Mouse (Mus musculus): ENCODE results near the gene Vcan. TPM values are rescaled to one million over a fixed set of nuclear protein-coding genes. Genes with fewer than 3 reads are reported as not detected.

Gene Vcan
- polyA plus RNA-seq, 1 experiment from 2014 or later: 71.8 TPM

DNA sequence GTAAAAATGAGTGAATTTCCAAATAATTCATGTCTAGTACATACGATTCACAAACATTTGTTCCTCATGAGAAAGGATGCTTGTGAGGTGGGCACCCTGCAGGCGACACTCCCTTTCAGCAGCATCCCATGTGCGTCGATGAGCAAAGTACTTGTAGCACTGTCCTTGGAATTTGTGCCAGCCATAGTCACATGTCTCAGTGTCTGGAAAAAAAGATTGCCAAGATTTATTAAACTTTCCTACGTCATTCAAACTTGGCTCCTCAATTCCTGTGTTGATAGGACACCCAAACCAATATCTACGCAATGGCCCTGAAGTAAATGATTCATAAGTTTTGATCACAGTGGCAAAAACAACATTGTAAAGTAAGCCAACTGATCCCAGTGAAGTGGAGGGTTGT, 62.6 kb downstream of the Vcan start:
- WGBS: 87% methylated on average over 6 of the region's 6 CpGs
- Histone ChIP-seq H3K36me3 (ENCODE audit: control insufficient read depth, insufficient read depth, low read length) (peaks cover 90% of the 10 kb centered on the region), H3K27ac (replicated peaks in 1 of 2; ENCODE audit: control insufficient read depth in 1 of 2, insufficient read depth in 1 of 2, low read depth in 2 of 2, low read length in 2 of 2) (no peak overlapping the region)

DNA sequence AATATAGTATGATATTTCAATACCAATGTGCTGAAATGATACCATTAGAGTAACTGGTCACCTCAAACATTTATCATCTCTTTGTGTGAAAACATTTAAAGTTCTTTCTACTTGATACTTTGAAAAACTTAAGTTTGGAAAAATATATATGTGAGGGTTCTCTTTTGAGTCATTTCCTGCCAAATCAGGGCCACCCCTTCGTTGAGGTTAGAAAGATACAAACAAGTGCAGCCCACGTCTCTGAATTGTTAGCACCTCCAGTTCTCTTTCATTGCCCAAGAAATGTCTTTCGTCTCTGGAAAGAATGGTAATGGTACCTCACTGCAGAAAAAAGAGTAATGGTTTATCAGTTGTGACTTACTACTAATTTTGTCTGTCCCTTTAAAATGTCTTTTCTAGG, 71.8 kb downstream of the Vcan start:
- Histone ChIP-seq H3K9ac (ENCODE audit: low read length) (no peak overlapping the region), H3K27me3 (ENCODE audit: control insufficient read depth, insufficient read depth, low read length) (no peaks in the 10 kb centered on the region), H3K9me3 (ENCODE audit: control insufficient read depth, low read length) (no peaks in the 10 kb centered on the region), H3K36me3 (ENCODE audit: control insufficient read depth, insufficient read depth, low read length) (peaks cover 87% of the 10 kb centered on the region), H3K4me3 (ENCODE audit: control insufficient read depth in 1 of 2, insufficient read depth in 1 of 2, low read depth in 1 of 2, low read length in 2 of 2) (no peak overlapping the region), H3K27ac (replicated peaks in 1 of 2; ENCODE audit: control insufficient read depth in 1 of 2, insufficient read depth in 1 of 2, low read depth in 2 of 2, low read length in 2 of 2) (no peak overlapping the region), H3K4me2 (ENCODE audit: low read length) (no peak overlapping the region), H3K4me1 (ENCODE audit: control insufficient read depth in 2 of 2, insufficient read depth in 2 of 2, low read length in 2 of 2) (no peaks in the 10 kb centered on the region)
- WGBS: 72% methylated on average over 3 of the region's 3 CpGs
- no peak for ATAC-seq (ENCODE audit: insufficient number of reproducible peaks, insufficient read depth, low FRiP score, low read depth)

More for the DNA sequence above, 62.6 kb downstream of the Vcan start:
- Histone ChIP-seq H3K4me1 (ENCODE audit: control insufficient read depth in 2 of 2, insufficient read depth in 2 of 2, low read length in 2 of 2) (no peaks in the 10 kb centered on the region), H3K4me3 (ENCODE audit: control insufficient read depth in 1 of 2, insufficient read depth in 1 of 2, low read depth in 1 of 2, low read length in 2 of 2) (no peak overlapping the region), H3K9me3 (ENCODE audit: control insufficient read depth, low read length) (no peaks in the 10 kb centered on the region), H3K27me3 (ENCODE audit: control insufficient read depth, insufficient read depth, low read length) (no peaks in the 10 kb centered on the region), H3K4me2 (ENCODE audit: low read length) (no peak overlapping the region), H3K9ac (ENCODE audit: low read length) (no peak overlapping the region)
- no peak for ATAC-seq (ENCODE audit: insufficient number of reproducible peaks, insufficient read depth, low FRiP score, low read depth)

DNA sequence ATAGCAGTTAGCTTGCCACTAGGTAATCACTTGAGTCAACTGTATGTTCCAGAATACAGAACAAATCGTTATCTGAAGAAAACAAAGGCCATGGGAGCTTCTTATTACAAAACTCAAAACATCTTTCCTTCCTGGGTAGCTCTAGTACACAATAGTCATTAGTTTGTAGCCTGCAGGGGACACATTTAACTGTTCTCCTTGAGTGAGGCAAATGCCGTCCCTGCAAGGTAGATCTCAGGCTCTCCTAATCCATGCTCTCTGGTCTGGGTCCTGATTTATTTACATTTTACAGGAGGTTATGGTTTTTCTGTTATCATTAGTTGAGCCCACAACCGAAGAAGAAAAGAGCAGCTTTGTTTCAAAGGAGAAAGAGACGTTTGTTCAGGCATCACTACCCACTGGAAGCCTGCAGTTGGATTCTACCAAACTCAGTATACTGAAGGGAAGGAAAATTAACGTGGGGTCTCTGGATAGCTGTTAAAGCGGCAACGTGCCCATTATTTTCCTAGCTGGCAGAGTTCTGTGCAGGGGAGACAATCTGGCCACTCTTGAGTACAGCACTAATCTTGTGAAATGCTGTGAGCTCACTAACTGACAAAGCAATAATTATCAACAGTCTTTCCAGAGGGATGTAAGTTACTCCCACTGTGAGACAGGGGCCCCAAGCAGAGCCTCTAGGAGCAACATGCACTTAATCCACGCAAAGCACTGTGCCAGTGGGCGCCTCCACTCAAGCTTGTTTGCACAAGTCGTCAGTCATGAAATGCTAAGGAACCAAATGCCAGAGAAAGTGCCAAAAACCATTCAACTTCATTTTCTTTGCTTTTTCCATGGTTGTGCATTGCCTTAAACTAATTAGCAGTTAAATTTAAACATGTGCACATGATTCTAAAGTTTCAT, 73.1 kb downstream of the Vcan start:
- ATAC-seq (ENCODE audit: insufficient number of reproducible peaks, insufficient read depth, low FRiP score, low read depth): no peak
- Histone ChIP-seq H3K4me2 (ENCODE audit: low read length) (no peak overlapping the region), H3K9me3 (ENCODE audit: control insufficient read depth, low read length) (no peaks in the 10 kb centered on the region), H3K4me3 (ENCODE audit: control insufficient read depth in 1 of 2, insufficient read depth in 1 of 2, low read depth in 1 of 2, low read length in 2 of 2) (no peak overlapping the region), H3K27me3 (ENCODE audit: control insufficient read depth, insufficient read depth, low read length) (no peaks in the 10 kb centered on the region), H3K9ac (ENCODE audit: low read length) (no peak overlapping the region), H3K27ac (replicated peaks in 1 of 2; ENCODE audit: control insufficient read depth in 1 of 2, insufficient read depth in 1 of 2, low read depth in 2 of 2, low read length in 2 of 2) (no peak overlapping the region), H3K36me3 (ENCODE audit: control insufficient read depth, insufficient read depth, low read length) (peaks cover 81% of the 10 kb centered on the region), H3K4me1 (ENCODE audit: control insufficient read depth in 2 of 2, insufficient read depth in 2 of 2, low read length in 2 of 2) (no peaks in the 10 kb centered on the region)
- 57% methylated on average over 10 of the region's 10 CpGs for WGBS

DNA sequence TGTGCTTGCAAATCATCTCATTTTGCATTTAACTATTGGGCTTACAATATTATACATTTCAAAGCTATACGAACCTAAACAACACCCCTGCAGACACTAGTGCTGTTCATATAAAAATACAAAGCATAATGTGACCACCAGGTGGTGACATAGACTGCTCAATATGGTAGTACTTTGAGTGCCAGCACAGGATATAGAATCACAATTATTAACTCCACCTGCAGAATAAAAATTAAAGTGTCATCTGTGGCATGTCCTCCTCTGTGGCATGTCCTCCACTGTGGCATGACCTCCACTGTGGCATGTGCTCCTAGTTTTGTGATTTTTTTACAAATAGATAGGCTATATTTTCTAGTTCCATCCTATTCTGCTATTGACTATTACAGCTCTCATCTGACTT, 74.2 kb downstream of the Vcan start:
- Histone ChIP-seq H3K36me3 (ENCODE audit: control insufficient read depth, insufficient read depth, low read length) (peaks cover 79% of the 10 kb centered on the region), H3K9ac (ENCODE audit: low read length) (no peak overlapping the region), H3K4me3 (ENCODE audit: control insufficient read depth in 1 of 2, insufficient read depth in 1 of 2, low read depth in 1 of 2, low read length in 2 of 2) (no peak overlapping the region), H3K4me1 (ENCODE audit: control insufficient read depth in 2 of 2, insufficient read depth in 2 of 2, low read length in 2 of 2) (no peaks in the 10 kb centered on the region), H3K9me3 (ENCODE audit: control insufficient read depth, low read length) (no peaks in the 10 kb centered on the region), H3K4me2 (ENCODE audit: low read length) (no peak overlapping the region), H3K27me3 (ENCODE audit: control insufficient read depth, insufficient read depth, low read length) (no peaks in the 10 kb centered on the region), H3K27ac (replicated peaks in 1 of 2; ENCODE audit: control insufficient read depth in 1 of 2, insufficient read depth in 1 of 2, low read depth in 2 of 2, low read length in 2 of 2) (no peak overlapping the region)
- no peak for ATAC-seq (ENCODE audit: insufficient number of reproducible peaks, insufficient read depth, low FRiP score, low read depth)
- WGBS: 71% methylated on average over 1 of the region's 1 CpGs

DNA sequence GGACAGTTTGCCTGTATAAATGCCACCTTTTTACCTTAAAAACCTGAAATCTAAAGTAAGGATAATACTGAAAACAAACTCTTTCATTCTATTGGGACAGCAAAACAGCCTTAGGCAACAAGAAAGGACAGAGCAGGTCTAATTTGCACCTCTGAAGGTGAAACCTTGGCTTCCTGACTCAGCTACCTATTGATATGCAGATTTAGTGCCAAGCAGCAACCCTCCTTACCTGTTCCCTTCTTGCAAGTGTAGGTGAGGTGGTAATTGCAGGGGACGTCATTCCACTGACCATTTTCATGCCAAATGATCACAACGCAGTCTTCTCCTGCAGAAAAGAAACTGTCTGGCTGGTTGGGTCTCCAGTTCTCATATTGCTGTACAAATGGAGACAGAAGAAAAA, 80.6 kb downstream of the Vcan start:
- no peak overlapping the region for H3K9ac ChIP-seq (ENCODE audit: low read length)
- no peaks in the 10 kb centered on the region for H3K27me3 ChIP-seq (ENCODE audit: control insufficient read depth, insufficient read depth, low read length)
- H3K4me3 ChIP-seq (ENCODE audit: control insufficient read depth in 1 of 2, insufficient read depth in 1 of 2, low read depth in 1 of 2, low read length in 2 of 2): no peak overlapping the region
- 89% methylated on average over 2 of the region's 2 CpGs for WGBS
- ATAC-seq (ENCODE audit: insufficient number of reproducible peaks, insufficient read depth, low FRiP score, low read depth): no peak
- no peaks in the 10 kb centered on the region for H3K9me3 ChIP-seq (ENCODE audit: control insufficient read depth, low read length)
- H3K4me2 ChIP-seq (ENCODE audit: low read length): no peak overlapping the region
- no peak overlapping the region for H3K27ac ChIP-seq (replicated peaks in 1 of 2; ENCODE audit: control insufficient read depth in 1 of 2, insufficient read depth in 1 of 2, low read depth in 2 of 2, low read length in 2 of 2)
- H3K4me1 ChIP-seq (ENCODE audit: control insufficient read depth in 2 of 2, insufficient read depth in 2 of 2, low read length in 2 of 2): peaks cover 0 to 7% of the 10 kb centered on the region in 2 experiments; a peak in 1 of 4 replicates
- H3K36me3 ChIP-seq (ENCODE audit: control insufficient read depth, insufficient read depth, low read length): peaks cover 67% of the 10 kb centered on the region

DNA sequence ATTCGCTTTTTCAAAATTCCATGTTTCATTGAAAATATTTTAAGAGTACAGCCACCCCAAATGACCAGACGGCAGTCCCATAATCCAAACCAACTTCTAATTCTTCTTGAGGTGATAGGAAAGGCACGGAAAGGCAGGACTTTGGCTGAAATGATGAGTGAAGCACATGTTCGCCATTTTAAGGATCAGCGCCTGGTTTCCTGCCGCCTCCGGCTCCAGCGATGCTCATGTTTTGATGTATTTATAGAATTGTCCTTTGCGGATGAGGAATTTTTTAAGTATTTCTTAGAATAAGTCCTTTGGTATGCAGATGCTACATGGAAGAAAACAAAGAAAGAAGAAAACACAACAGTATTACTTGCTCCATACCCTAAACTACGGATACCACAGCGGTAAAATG, 85.3 kb downstream of the Vcan start:
- ATAC-seq (ENCODE audit: insufficient number of reproducible peaks, insufficient read depth, low FRiP score, low read depth): no peak
- H3K4me3 ChIP-seq (ENCODE audit: control insufficient read depth in 1 of 2, insufficient read depth in 1 of 2, low read depth in 1 of 2, low read length in 2 of 2): no peak overlapping the region
- peaks cover 0 to 7% of the 10 kb centered on the region in 2 experiments; a peak in 1 of 4 replicates for H3K4me1 ChIP-seq (ENCODE audit: control insufficient read depth in 2 of 2, insufficient read depth in 2 of 2, low read length in 2 of 2)
- no peaks in the 10 kb centered on the region for H3K9me3 ChIP-seq (ENCODE audit: control insufficient read depth, low read length)
- peak overlapping the region; percentile 41 for H3K4me2 ChIP-seq (ENCODE audit: low read length)
- no peak overlapping the region for H3K9ac ChIP-seq (ENCODE audit: low read length)
- peaks cover 53% of the 10 kb centered on the region for H3K36me3 ChIP-seq (ENCODE audit: control insufficient read depth, insufficient read depth, low read length)
- H3K27me3 ChIP-seq (ENCODE audit: control insufficient read depth, insufficient read depth, low read length): no peaks in the 10 kb centered on the region
- H3K27ac ChIP-seq (replicated peaks in 1 of 2; ENCODE audit: control insufficient read depth in 1 of 2, insufficient read depth in 1 of 2, low read depth in 2 of 2, low read length in 2 of 2): no peak overlapping the region
- 63% methylated on average over 11 of the region's 11 CpGs for WGBS

DNA sequence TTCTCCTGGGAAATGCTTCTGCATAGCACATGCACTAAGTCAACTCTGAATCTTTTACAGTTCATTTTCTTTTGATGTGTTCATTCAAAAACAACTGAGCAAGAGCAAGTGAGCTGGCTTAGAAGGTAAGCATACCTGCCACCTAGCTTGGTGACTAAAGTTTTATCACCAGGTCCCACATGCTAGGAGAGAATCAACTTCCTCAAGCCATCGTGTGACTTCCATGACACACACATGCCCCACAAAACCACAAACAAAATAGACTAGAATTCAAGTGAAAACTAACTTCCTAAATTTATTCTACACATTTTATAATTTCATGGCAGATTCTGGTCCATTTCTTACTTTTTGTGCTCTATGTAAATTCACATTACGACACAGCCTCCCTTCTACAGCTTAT, 89.0 kb downstream of the Vcan start:
- H3K27me3 ChIP-seq (ENCODE audit: control insufficient read depth, insufficient read depth, low read length): no peaks in the 10 kb centered on the region
- H3K36me3 ChIP-seq (ENCODE audit: control insufficient read depth, insufficient read depth, low read length): peaks cover 29% of the 10 kb centered on the region
- H3K4me1 ChIP-seq (ENCODE audit: control insufficient read depth in 2 of 2, insufficient read depth in 2 of 2, low read length in 2 of 2): peaks cover 0 to 7% of the 10 kb centered on the region in 2 experiments; a peak in 1 of 4 replicates
- no peak for ATAC-seq (ENCODE audit: insufficient number of reproducible peaks, insufficient read depth, low FRiP score, low read depth)
- 82% methylated on average over 2 of the region's 2 CpGs for WGBS
- no peak overlapping the region for H3K27ac ChIP-seq (replicated peaks in 1 of 2; ENCODE audit: control insufficient read depth in 1 of 2, insufficient read depth in 1 of 2, low read depth in 2 of 2, low read length in 2 of 2)
- no peak overlapping the region for H3K9ac ChIP-seq (ENCODE audit: low read length)
- H3K9me3 ChIP-seq (ENCODE audit: control insufficient read depth, low read length): no peaks in the 10 kb centered on the region
- no peak overlapping the region for H3K4me3 ChIP-seq (ENCODE audit: control insufficient read depth in 1 of 2, insufficient read depth in 1 of 2, low read depth in 1 of 2, low read length in 2 of 2)
- H3K4me2 ChIP-seq (ENCODE audit: low read length): no peak overlapping the region

Data from heart, embryonic 14.5 days (tissue).